Mouse (Mus musculus): ENCODE data around the gene Lrrc51. TPM values are rescaled to one million over a fixed set of nuclear protein-coding genes. Genes with fewer than 3 reads are reported as not detected.

Gene Lrrc51
- total and polyA plus RNA-seq, 3 experiments = 3.0 to 11.6 (median 4.5) TPM

GRCm38 (mm10) chr7:101863415-101863814 is 70.3 kb downstream of the Lrrc51 start, which contains the start of gene Anapc15:
Gene Anapc15, plus strand, starts transcription at chr7:101863715.
- Histone ChIP-seq H3K36me3 (ENCODE audit: control insufficient read depth, insufficient read depth, low read length) (no peaks in the 10 kb centered on the region), H3K4me1 (ENCODE audit: control insufficient read depth, insufficient read depth, low read length) (peaks cover 3% of the 10 kb centered on the region; the same call in 1 of the 2 replicates), H3K4me3 (no peak within 1 kb of the TSS), H3K27me3 (ENCODE audit: control insufficient read depth, insufficient read depth, low read length) (no peaks in the 10 kb centered on the region), H3K9ac (ENCODE audit: low read depth, low read length) (no peak within 1 kb of the TSS), H3K27ac (no peak within 1 kb of the TSS), H3K79me2 (replicated peaks; ENCODE audit: control insufficient read depth, insufficient read depth, low read length) (no peaks in the 10 kb centered on the region)
- TF ChIP-seq POLR2A (IDR thresholded peaks at IDR 0.05; ENCODE audit: insufficient read depth, low read depth, low read length) (no peak), CTCF (IDR thresholded peaks at IDR 0.05) (no peak), EP300 (IDR thresholded peaks at IDR 0.05; ENCODE audit: insufficient read depth, low read depth, low read length) (no peak)
- intact Hi-C loops (cut with DNase I) = no loop called here
- WGBS = 53% methylated on average over 3 of the region's 3 CpGs
- DNase-seq = no peak

Small RNA genes within 50 kb of the gene (microRNA-seq; reads per million reads assigned to microRNA genes)
- 0 reads per million in 2 experiments for gene Gm22655

Other genes starting within 250 kb of the Lrrc51 start
- gene Phox2a, start 115.6 kb downstream of the Lrrc51 start, total RNA-seq (2021) = under 1 TPM; 0.14 to 0.34 TPM
- 0.20 and 0.33 TPM in 2 replicates for gene Phox2a, start 115.6 kb downstream of the Lrrc51 start, polyA plus RNA-seq (2012; rRNA removed)
- 100 to 1,000 TPM; 146 to 164 TPM for gene Inppl1, start 95.7 kb downstream of the Lrrc51 start, total RNA-seq (2021)
- 170 and 177 TPM in 2 replicates for gene Inppl1, start 95.7 kb downstream of the Lrrc51 start, polyA plus RNA-seq (2012; rRNA removed)
- gene Folr2, start 76.7 kb downstream of the Lrrc51 start, total RNA-seq (2021) = 1 to 10 TPM; 5.2 to 6.0 TPM
- 23.1 and 29.8 TPM in 2 replicates for gene Folr2, start 76.7 kb downstream of the Lrrc51 start, polyA plus RNA-seq (2012; rRNA removed)
- 10 to 100 TPM; 18.4 to 20.3 TPM for gene Anapc15, start 70.2 kb downstream of the Lrrc51 start, total RNA-seq (2021)
- 24.2 and 27.9 TPM in 2 replicates for gene Anapc15, start 70.2 kb downstream of the Lrrc51 start, polyA plus RNA-seq (2012; rRNA removed)
- not detected for gene Folr1, start 63.1 kb downstream of the Lrrc51 start, total RNA-seq (2021)
- gene Folr1, start 63.1 kb downstream of the Lrrc51 start, polyA plus RNA-seq (2012; rRNA removed) = 0.39 and 2.1 TPM in 2 replicates
- gene Lamtor1, start 28.0 kb downstream of the Lrrc51 start, total RNA-seq (2021) = 100 to 1,000 TPM; 104 to 125 TPM
- 244 and 272 TPM in 2 replicates for gene Lamtor1, start 28.0 kb downstream of the Lrrc51 start, polyA plus RNA-seq (2012; rRNA removed)
- gene Tomt, start 27.5 kb downstream of the Lrrc51 start, total RNA-seq (2021) = not detected
- gene Tomt, start 27.5 kb downstream of the Lrrc51 start, polyA plus RNA-seq (2012; rRNA removed) = 0.12 TPM in 1 of 2 replicates, not detected in the other
- 10 to 100 TPM; 88.3 to 93.8 TPM for gene Numa1, start 216 bp upstream of the Lrrc51 start, total RNA-seq (2021)
- gene Numa1, start 216 bp upstream of the Lrrc51 start, polyA plus RNA-seq (2012; rRNA removed) = 53.3 and 63.3 TPM in 2 replicates
- gene Il18bp, start 84.8 kb upstream of the Lrrc51 start, total RNA-seq (2021) = 10 to 100 TPM in 1 of 2 experiments, 1 to 10 TPM in 1; 8.6 to 12.3 TPM
- gene Il18bp, start 84.8 kb upstream of the Lrrc51 start, polyA plus RNA-seq (2012; rRNA removed) = 14.4 and 21.8 TPM in 2 replicates
- 10 to 100 TPM; 20.7 to 23.9 TPM for gene Rnf121, start 131.6 kb upstream of the Lrrc51 start, total RNA-seq (2021)
- gene Rnf121, start 131.6 kb upstream of the Lrrc51 start, polyA plus RNA-seq (2012; rRNA removed) = 21.3 and 33.9 TPM in 2 replicates
- gene Xndc1, start 131.6 kb upstream of the Lrrc51 start, total RNA-seq (2021) = 1 to 10 TPM; 5.7 to 6.5 TPM
- gene Xndc1, start 131.6 kb upstream of the Lrrc51 start, polyA plus RNA-seq (2012; rRNA removed) = 11.2 and 18.6 TPM in 2 replicates
- gene Xntrpc, start 131.8 kb upstream of the Lrrc51 start, total RNA-seq (2021) = under 1 TPM; 0.81 to 0.98 TPM
- gene Xntrpc, start 131.8 kb upstream of the Lrrc51 start, polyA plus RNA-seq (2012; rRNA removed) = 1.2 and 2.4 TPM in 2 replicates
- under 1 TPM in 1 of 2 experiments, not detected in 1; 0.23 TPM for gene Trpc2, start 149.2 kb upstream of the Lrrc51 start, total RNA-seq (2021)
- gene Trpc2, start 149.2 kb upstream of the Lrrc51 start, polyA plus RNA-seq (2012; rRNA removed) = 0.70 and 1.2 TPM in 2 replicates
- 100 to 1,000 TPM; 242 to 279 TPM for gene Art1, start 167.8 kb upstream of the Lrrc51 start, total RNA-seq (2021)
- 251 and 293 TPM in 2 replicates for gene Art1, start 167.8 kb upstream of the Lrrc51 start, polyA plus RNA-seq (2012; rRNA removed)
- 10 to 100 TPM; 15.7 to 18.3 TPM for gene Art5, start 175.6 kb upstream of the Lrrc51 start, total RNA-seq (2021)
- 13.8 and 13.9 TPM in 2 replicates for gene Art5, start 175.6 kb upstream of the Lrrc51 start, polyA plus RNA-seq (2012; rRNA removed)
- not detected for gene Chrna10, start 182.9 kb upstream of the Lrrc51 start, total RNA-seq (2021)
- 0.21 TPM in 1 of 2 replicates, not detected in the other for gene Chrna10, start 182.9 kb upstream of the Lrrc51 start, polyA plus RNA-seq (2012; rRNA removed)